Mouse (Mus musculus): ENCODE results near the gene Anks1b.

Anks1b gene

GRCm38 (mm10) chr10:90400382-90400781, 527.1 kb downstream of the Anks1b start:
- no peak for DNase-seq

GRCm38 (mm10) chr10:90408484-90408883, 535.2 kb downstream of the Anks1b start:
- DNase-seq: no peak

- no peak for DNase-seq
These were observed 558.2 kb downstream of the Anks1b start for GRCm38 (mm10) chr10:90431527-90431926.

GRCm38 (mm10) chr10:90431974-90432373, 558.7 kb downstream of the Anks1b start:
- DNase-seq: no peak

GRCm38 (mm10) chr10:90432479-90432878, 559.2 kb downstream of the Anks1b start:
- DNase-seq: no peak

GRCm38 (mm10) chr10:90441036-90441435, 567.7 kb downstream of the Anks1b start:
- no peak for DNase-seq

GRCm38 (mm10) chr10:90441656-90442055, 568.3 kb downstream of the Anks1b start:
- DNase-seq: no peak

GRCm38 (mm10) chr10:90464906-90465305, 591.6 kb downstream of the Anks1b start:
- DNase-seq: no peak

- DNase-seq: no peak
These were observed 592.1 kb downstream of the Anks1b start for GRCm38 (mm10) chr10:90465426-90465825.

- no peak for DNase-seq
These were observed 594.2 kb downstream of the Anks1b start for GRCm38 (mm10) chr10:90467546-90467945.

GRCm38 (mm10) chr10:90493436-90493835, 620.1 kb downstream of the Anks1b start:
- no peak for DNase-seq

- no peak for DNase-seq
These were observed 620.8 kb downstream of the Anks1b start for GRCm38 (mm10) chr10:90493996-90494642.

- DNase-seq: no peak
These were observed 621.7 kb downstream of the Anks1b start for GRCm38 (mm10) chr10:90494981-90495516.

- no peak for DNase-seq
These were observed 634.3 kb downstream of the Anks1b start for GRCm38 (mm10) chr10:90507561-90507960.

- DNase-seq: no peak
These were observed 639.5 kb downstream of the Anks1b start for GRCm38 (mm10) chr10:90512801-90513200.

GRCm38 (mm10) chr10:90531813-90532212, 658.5 kb downstream of the Anks1b start:
- no peak for DNase-seq

- no peak for DNase-seq
These were observed 662.1 kb downstream of the Anks1b start for GRCm38 (mm10) chr10:90535370-90535769.

- DNase-seq: no peak
These were observed 673.3 kb downstream of the Anks1b start for GRCm38 (mm10) chr10:90546635-90547034.

GRCm38 (mm10) chr10:90562906-90563305, 689.6 kb downstream of the Anks1b start:
- no peak for DNase-seq

GRCm38 (mm10) chr10:90576191-90577098, 703.1 kb downstream of the Anks1b start:
- no peak for DNase-seq

GRCm38 (mm10) chr10:90577099-90577461, 703.8 kb downstream of the Anks1b start:
- no peak for DNase-seq

GRCm38 (mm10) chr10:90577777-90578176, 704.5 kb downstream of the Anks1b start:
- DNase-seq: no peak

- no peak for DNase-seq
These were observed 706.7 kb downstream of the Anks1b start for GRCm38 (mm10) chr10:90579970-90580369.

GRCm38 (mm10) chr10:90584052-90584451, 710.7 kb downstream of the Anks1b start:
- DNase-seq: no peak
